15 mouse cellular contexts compared by ENCODE assay signal in genomic region chr17:30388817-30389216, GRCm38 (mm10).
DNase-seq lines count a peak whose midpoint lies in the region; ATAC-seq lines count a peak whose summit lies in the region.
"Had no signal": no experiment of that assay in that cellular context is flagged by ENCODE, and none has a peak within 500 bp of the region (broad histone marks: within the 10 kb centered on the region; RNA-seq: fewer than 3 reads in every experiment).

No protein-coding gene starts in this region.

- no peaks in the 10 kb centered on the region for H3K9me3 ChIP-seq in midbrain, embryonic 13.5 days
- no peaks in the 10 kb centered on the region for H3K9me3 ChIP-seq in midbrain, embryonic 10.5 days (replicated peaks)
- no peaks in the 10 kb centered on the region for H3K9me3 ChIP-seq in midbrain, embryonic 15.5 days
- H3K9me3 ChIP-seq: embryonic facial prominence, embryonic 10.5 days; G1E; limb, embryonic 15.5 days had no signal

- intact Hi-C loops in heart, postnatal 14 days (cut with DNase I) = no loop called here

- no peak overlapping the region for H3K9ac ChIP-seq in midbrain, embryonic 13.5 days (replicated peaks)
- no peak overlapping the region for H3K9ac ChIP-seq in midbrain, embryonic 15.5 days
- H3K9ac ChIP-seq: limb, embryonic 15.5 days had no signal

- no peaks in the 10 kb centered on the region for H3K27me3 ChIP-seq in midbrain, embryonic 13.5 days
- no peaks in the 10 kb centered on the region for H3K27me3 ChIP-seq in midbrain, embryonic 10.5 days (ENCODE audit: low read depth, poor library complexity, severe bottlenecking)
- H3K27me3 ChIP-seq in midbrain, embryonic 15.5 days (replicated peaks) = no peaks in the 10 kb centered on the region
- H3K27me3 ChIP-seq: limb, embryonic 15.5 days had no signal

- ATAC-seq in midbrain, embryonic 13.5 days = no peak
- no peak for ATAC-seq in midbrain, embryonic 15.5 days (replicated peaks)

- DNase-seq in heart, adult 11 months = peak; percentile 60
- DNase-seq in heart, postnatal 14 days = no peak
- DNase-seq in midbrain, embryonic 10.5 days (ENCODE audit: low spot score) = no peak
- peak; percentile 85 for DNase-seq in cerebellum, adult 8-10 months
- no peak for DNase-seq in adrenal gland, postnatal 10 days
- no peak for DNase-seq in gastrocnemius, adult 8-10 months (ENCODE audit: low spot score in 2 of 2)
- DNase-seq: B cell, adult 2 months; heart, adult 18-20 months; heart, postnatal 10 days; retina, postnatal 1 day had no signal

- H3K36me3 ChIP-seq in midbrain, embryonic 13.5 days = no peaks in the 10 kb centered on the region
- no peaks in the 10 kb centered on the region for H3K36me3 ChIP-seq in midbrain, embryonic 10.5 days
- H3K36me3 ChIP-seq in midbrain, embryonic 15.5 days (replicated peaks) = no peaks in the 10 kb centered on the region
- H3K36me3 ChIP-seq: embryonic facial prominence, embryonic 10.5 days; G1E; limb, embryonic 15.5 days had no signal

- 80% methylated on average over 4 of the region's 4 CpGs for WGBS in midbrain, embryonic 13.5 days
- 93% methylated on average over 4 of the region's 4 CpGs for WGBS in midbrain, embryonic 10.5 days
- WGBS in midbrain, embryonic 15.5 days = 71% methylated on average over 4 of the region's 4 CpGs

- no peak overlapping the region for H3K4me3 ChIP-seq in midbrain, embryonic 13.5 days (replicated peaks)
- no peak overlapping the region for H3K4me3 ChIP-seq in midbrain, embryonic 10.5 days
- no peak overlapping the region for H3K4me3 ChIP-seq in midbrain, embryonic 15.5 days
- H3K4me3 ChIP-seq: embryonic facial prominence, embryonic 10.5 days; limb, embryonic 15.5 days had no signal

- no peak overlapping the region for H3K4me2 ChIP-seq in midbrain, embryonic 13.5 days (replicated peaks)
- H3K4me2 ChIP-seq in midbrain, embryonic 15.5 days = no peak overlapping the region
- H3K4me2 ChIP-seq: limb, embryonic 15.5 days had no signal

- peak overlapping the region; percentile 6; the same call in 1 of the 2 replicates for H3K27ac ChIP-seq in midbrain, embryonic 13.5 days
- no peak overlapping the region for H3K27ac ChIP-seq in midbrain, embryonic 10.5 days (replicated peaks)
- peak overlapping the region; percentile 63 for H3K27ac ChIP-seq in midbrain, embryonic 15.5 days
- H3K27ac ChIP-seq: embryonic facial prominence, embryonic 10.5 days; limb, embryonic 15.5 days had no signal

- H3K4me1 ChIP-seq in midbrain, embryonic 13.5 days (replicated peaks) = peaks cover 19% of the 10 kb centered on the region
- H3K4me1 ChIP-seq in midbrain, embryonic 10.5 days = no peaks in the 10 kb centered on the region
- peaks cover 23% of the 10 kb centered on the region for H3K4me1 ChIP-seq in midbrain, embryonic 15.5 days
- H3K4me1 ChIP-seq: embryonic facial prominence, embryonic 10.5 days; limb, embryonic 15.5 days had no signal

Comparison
In these comparisons a context has a peak if more than half of its experiments do, and no peak if none do; other contexts are left out.
1. DNase-seq: peak in heart, adult 11 months (single experiment) and cerebellum, adult 8-10 months (single experiment); none in heart, postnatal 14 days (0 of 2), midbrain, embryonic 10.5 days (single experiment), adrenal gland, postnatal 10 days (single experiment) and gastrocnemius, adult 8-10 months (0 of 2).